Mouse (Mus musculus): ENCODE measurements around the gene Ifit1.

The Ifit1 gene

DNA sequence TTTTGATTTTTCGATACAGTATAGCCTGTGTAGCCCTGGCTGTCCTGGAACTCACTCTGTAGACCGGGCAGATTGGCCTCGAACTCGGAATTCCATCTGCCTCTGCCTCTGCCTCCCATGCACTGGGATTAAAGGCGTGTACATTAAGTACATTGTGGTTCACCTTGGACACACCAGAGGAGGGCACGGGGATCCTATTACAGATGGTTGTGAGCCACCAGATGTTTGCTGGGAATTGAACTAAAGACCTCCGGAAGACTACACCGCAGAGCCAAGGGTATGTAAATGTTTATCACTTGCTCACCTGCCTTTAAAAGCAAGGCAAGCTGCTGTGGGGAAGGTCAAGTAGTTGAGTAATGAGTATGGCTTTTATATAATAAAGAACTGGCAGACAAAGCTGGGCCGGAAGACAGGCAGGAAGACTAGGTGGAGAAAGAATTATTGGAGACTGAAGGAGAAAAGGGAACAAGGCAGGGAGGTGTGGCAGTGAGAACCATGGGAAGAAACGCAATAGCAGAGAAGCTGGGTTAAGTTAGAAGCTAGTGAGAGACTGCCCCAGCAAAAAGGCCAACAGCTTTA is 14.6 kb downstream of the Ifit1 start:
- DNase-seq (ENCODE audit: low spot score) = no peak

DNA sequence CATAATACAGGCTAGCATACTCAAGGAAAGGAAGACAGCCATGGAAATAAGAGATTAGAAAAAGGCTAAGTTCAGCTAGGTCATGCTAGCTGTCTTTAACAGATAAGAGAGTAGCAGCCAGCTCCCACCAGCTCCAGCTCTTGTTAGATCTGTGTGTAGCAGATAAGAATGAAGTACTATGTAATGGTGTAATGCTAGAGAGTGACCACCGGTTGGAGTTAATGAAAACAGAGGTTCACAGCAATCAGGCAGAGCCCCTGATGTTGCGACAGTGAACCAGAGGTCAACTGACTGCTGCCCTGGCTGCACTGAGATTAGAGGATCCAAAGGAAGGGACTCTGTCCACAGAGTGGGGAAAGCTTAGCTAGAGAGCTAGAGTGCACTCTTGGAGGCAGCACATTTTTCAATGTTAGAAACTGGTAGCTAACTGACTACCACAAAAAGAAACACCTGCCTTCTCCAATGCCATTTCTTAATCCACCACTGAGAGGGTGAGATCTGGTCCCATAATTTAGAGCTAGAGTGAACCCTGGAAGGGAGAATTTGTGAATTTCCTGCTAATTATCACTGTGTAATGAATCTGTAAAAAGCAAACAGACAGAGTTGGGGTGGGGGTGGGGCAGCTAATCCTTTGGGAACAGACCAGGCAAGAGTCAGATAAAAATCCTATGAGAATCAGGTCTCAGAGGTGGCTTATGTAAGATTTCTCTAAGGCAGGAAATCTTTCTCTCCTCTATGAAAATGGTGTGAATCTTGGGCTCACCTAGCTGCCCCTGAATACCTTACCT is 16.0 kb downstream of the Ifit1 start:
- DNase-seq (ENCODE audit: low spot score) = peak; percentile 41

DNA sequence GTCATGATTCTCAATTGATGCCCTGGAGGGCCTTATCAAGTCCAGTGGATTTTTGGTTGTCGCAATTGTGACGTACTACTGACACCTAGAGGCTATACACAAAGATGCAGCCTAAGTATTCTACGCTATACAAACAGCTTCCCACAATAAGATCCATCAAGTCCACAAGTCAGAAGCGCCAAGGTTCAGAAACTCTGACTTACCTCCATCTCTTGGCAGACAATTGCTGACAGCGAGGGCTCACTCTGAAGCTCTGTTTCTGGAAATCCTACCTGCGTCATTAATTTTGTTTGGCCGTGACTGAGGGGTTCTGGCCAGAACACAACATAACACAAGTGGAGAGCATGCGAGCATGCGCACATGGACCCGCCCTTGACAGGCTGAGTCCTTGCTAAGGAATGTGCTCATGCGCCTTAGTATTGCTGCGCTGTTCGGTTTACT is 21.4 kb downstream of the Ifit1 start:
- peak; percentile 86 for DNase-seq (ENCODE audit: low spot score)

DNA sequence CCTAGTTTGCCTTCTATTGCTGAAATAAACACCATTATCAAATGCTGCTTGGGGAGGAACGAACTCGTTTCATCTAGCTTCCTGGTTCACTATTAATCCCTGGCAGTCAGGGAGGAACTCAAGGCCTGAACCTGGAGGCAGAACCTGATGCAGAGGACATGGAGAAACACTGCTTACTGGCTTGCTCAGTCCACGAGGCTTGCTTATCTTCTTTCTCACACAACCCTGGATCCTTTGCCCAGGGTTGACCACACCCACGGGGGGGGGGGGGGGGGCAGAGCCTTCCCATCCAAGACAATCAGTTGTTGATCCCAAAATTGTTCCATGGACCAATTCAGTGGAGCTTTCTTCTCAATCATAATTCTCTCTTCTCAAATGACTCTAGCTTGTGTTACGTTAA is 22.1 kb downstream of the Ifit1 start:
- DNase-seq (ENCODE audit: low spot score) = no peak

DNA sequence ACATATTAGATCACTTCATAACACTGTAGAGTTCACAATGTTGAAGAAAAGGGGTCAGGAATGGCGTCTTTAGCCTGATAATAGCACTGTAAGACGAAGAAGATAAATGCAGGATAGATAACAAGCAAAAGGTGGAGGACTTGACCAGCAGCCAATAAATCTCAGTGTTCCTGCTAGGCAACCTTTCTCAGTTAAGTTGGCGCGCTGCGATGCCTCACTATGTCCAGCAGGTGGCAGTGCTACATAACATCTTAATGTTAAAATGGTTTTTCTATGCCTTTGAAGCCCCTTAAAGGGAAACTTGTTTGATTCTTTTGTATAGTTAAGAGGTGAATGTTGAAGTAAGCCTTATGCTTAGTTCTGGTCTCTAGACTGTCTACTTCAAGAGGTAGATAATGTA is 25.5 kb downstream of the Ifit1 start:
- DNase-seq (ENCODE audit: low spot score) = peak; percentile 94

DNA sequence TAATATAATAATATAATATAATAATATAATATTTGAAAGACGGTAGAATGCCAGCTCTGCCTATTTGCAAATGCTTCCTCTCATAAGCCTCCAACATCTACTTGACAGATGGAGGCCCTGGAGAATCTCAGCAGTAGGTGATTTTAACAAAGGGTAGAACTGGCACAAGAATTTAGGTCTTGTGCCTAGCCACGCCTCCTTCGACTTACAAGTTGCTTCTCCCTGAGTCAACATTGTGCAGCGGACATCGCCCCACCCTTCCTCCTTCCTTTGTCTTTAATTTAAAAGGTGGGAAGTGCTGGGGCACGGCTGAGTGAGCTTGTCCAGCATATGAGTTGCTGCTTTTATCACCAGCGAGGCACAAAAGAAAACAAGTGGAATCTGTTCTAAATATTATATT is 32.8 kb downstream of the Ifit1 start:
- no peak for DNase-seq (ENCODE audit: low spot score)

DNA sequence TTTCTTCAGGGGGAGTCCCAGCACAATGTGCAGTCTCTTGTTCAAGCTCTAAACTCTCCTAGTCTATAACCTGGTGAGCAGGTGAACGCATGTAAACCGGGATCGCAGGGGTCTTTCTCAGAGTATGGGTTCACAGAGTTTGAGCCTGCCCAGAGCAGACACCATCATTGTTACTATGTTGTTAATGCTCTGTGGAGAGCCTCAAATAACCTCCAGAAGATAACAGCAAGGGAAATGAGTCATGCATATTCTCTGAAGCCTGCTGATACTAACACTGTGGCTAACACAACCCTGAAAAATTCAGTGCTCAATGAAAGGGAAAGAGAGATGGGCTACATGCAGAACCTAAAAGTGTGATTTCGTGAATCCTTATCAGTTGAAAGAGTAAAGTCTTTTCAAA is 37.8 kb downstream of the Ifit1 start:
- DNase-seq (ENCODE audit: low spot score) = no peak

DNA sequence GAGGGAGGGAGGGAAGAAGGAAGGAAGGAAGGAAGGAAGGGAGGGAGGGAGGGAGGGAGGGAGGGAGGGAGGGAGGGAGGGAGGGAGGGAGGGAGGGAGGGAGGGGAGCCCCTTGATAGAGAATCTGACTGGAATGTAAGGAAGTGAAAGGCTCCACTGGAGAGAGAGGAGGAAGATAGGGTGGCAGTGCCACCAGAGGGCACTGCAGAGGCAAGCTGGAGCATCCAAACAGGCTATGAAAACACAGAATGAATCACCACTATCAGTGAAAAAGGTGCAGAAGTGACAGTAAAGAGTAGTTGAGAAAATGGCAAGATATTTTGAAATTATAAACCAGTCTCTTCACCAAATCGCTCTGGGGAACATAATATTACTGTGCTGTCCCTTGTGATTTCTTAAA is 44.2 kb downstream of the Ifit1 start:
- DNase-seq (ENCODE audit: low spot score) = peak; percentile 68

DNA sequence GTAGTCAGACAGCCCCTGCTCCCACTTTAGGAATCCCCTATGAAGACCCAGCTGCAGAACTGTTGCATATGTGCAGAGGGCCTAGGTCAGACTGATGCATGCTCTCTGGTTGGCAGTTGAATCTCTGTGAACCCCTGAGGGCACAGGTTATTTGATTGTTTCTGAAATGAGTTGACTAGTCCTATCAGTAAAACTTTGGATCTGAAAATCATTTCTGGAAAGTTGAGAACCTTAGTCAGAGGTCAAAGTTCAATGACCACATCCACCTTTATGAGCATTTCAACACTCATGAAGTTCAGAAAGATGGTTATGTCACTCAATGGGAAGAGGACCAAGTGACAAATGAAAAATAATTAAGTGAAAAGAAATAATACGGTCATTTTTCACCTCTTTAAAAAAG is 44.9 kb downstream of the Ifit1 start:
- DNase-seq (ENCODE audit: low spot score) = no peak

DNA sequence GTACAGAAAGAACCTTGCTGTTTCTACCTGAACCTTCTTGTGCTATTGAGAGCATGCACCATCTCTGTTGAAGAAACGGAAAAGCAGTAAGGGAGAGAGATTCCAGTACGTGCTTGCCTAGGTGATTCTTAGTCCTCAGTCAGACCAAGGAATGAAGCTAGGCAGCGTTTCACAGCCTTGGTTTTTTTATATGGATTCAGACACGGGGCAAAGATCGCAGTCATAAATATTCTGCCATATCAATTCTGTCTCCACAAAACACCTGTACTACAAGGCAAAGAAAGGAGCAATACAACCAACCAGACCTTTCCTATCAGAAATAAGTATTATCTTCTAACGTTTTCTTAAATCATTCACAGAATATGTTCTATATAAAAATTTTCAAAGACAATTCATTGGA is 50.7 kb downstream of the Ifit1 start:
- DNase-seq (ENCODE audit: low spot score) = no peak

DNA sequence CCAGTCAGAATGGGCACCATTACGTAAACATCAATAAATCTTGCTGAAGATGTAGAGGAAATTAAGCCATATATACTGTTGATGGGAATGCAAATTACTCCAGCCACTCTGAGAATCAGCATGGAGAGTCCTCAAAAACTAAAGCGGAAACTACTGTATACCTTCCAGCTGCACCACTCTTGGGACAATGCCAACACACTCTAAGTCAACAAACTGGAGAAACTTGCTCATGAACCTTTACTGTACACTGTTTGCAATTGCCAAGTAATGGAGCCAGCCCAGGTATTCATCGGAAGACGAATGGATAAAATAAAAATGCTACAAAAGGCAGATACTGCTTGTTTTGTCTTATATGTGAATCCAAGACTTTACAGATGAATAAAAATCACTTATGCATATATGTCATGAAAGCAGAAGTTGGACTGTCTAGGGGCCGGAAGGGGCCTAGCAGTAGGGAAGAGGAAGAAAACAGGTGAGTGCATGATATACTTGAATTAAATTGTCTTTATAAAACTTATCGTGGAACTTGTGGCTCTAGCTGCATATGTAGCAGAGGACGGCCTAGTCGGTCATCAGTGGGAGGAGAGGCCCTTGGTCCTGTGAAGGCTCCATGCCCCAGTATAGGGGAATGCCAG is 55.8 kb downstream of the Ifit1 start:
- no peak for DNase-seq (ENCODE audit: low spot score)

DNA sequence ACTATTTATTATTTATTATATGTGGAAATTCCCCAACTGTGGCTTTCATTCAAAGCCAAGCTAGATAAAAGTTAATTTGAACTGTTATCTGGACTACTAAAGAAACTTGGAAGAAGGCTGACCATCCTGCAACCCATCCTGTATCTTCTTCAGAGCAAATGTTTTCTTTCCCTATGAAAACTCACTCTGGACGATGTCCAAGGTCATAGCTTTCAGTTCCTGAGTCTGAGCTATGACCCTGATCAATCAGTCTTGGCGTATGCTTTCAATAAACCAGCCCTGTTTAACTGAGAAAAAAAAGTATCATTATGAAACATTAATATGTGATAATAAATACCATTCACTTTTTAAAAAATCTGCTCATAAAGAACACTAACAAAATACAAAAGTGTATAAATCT is 56.8 kb downstream of the Ifit1 start:
- DNase-seq (ENCODE audit: low spot score) = no peak

DNA sequence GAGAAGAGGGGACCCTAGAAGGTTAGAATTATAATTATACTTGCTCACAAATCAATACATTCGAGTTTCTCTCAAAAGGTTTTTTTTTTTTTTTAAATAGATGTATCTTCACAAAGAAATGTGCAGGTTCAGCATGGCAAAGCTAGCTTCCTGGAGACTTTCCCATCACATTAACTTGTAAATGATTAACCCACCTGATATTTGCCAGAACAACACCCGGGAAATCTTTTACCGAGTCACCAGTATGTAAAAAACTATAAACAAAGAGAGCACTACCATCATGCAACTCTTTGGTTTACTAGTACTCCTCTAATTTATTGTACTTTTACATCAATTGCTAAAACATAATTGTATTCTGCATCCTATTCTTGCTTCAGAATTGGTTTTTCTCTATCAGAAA is 57.8 kb downstream of the Ifit1 start:
- DNase-seq (ENCODE audit: low spot score) = no peak

DNA sequence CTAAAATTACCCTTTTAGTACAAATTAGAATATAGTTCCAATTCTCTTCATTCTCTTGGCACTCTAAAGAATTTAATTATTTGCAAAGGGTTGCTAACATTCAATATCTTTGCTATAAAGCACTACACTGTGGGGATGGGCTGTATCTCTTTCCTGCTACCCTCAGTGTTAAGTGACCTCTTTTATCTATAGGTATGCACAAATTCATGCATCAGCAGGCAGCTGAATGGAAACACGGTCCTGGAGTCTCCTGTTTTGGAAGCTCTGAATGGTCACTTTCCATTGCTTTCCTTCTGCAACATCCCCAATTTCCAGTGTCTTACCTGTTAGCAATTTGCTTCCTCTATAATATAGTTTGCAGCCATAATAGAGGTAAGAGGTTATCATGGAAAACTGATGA is 58.2 kb downstream of the Ifit1 start:
- DNase-seq (ENCODE audit: low spot score) = no peak

DNA sequence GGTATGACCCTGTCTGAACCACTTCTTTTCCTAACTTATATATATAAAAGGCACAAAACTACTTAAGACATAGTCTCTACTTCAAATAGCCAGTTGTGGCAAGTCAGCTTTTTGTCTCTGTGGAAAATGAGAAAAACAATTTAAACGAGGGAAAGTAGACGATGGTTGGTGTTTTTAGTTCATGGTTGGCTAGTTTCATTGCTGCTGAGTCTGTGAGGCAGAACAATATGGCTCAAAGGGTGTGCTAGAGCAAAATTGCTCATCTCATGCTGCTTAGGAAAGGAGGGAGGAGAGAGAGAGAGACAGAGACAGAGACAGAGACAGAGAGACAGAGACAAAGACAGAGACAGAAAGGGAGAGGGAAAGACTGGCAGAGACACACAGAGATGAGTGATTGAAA is 58.6 kb downstream of the Ifit1 start:
- no peak for DNase-seq (ENCODE audit: low spot score)
